Mouse (Mus musculus) left cerebral cortex, adult 6 months (tissue): ENCODE results near the gene H2afv. TPM values are rescaled to one million over a fixed set of nuclear protein-coding genes. Genes with fewer than 3 reads are reported as not detected.

ENCODE experiments used
- long read RNA-seq, 2 experiments: library from polyadenylated mRNA; unstranded; transcript quantifications; one replicate each; pipeline ENCODE4 v2.0.0; 2019 to 2020
- polyA plus RNA-seq: library from polyadenylated mRNA; unstranded; fragments of <200 nt; fragmentation: Nextera tagmentation; gene quantifications from 2 replicates; pipeline ENCODE4 v1.2.3, GENCODE M21; 2021

The H2afv gene
- polyA plus RNA-seq, result 161 and 199 TPM in 2 replicates
- long read RNA-seq, experiment 1, transcript H2afv-202 (5 exons, 1,633 nt), result major isoform, 338 of 365 reads
- long read RNA-seq, experiment 1, transcript H2afv-201 (4 exons, 519 nt), result minor isoform, 15 of 365 reads
- long read RNA-seq, experiment 1, partial matches to known transcripts, result 7 of 365 reads
- long read RNA-seq, experiment 1, other reads (novel, unspliced or antisense), result 5 of 365 reads
- long read RNA-seq, experiment 2, transcript H2afv-201 (4 exons, 519 nt), result minor isoform, 10 of 217 reads
- long read RNA-seq, experiment 2, transcript H2afv-202 (5 exons, 1,633 nt), result major isoform, 182 of 217 reads
- long read RNA-seq, experiment 2, partial matches to known transcripts, result 12 of 217 reads
- long read RNA-seq, experiment 2, other reads (novel, unspliced or antisense), result 13 of 217 reads

GRCm38 (mm10) chr11:6444077-6444853 is at the start of gene H2afv:
Gene H2afv, minus strand, starts transcription at chr11:6444443.

GRCm38 (mm10) chr11:6475867-6476484 is 31.7 kb upstream of the H2afv start, which contains the start of gene Purb:
Gene Purb, minus strand, starts transcription at chr11:6475917.

GRCm38 (mm10) chr11:6414751-6415550 is 29.3 kb downstream of the H2afv start, which contains the start of gene Ppia:
Gene Ppia, plus strand, starts transcription at chr11:6415443.

GRCm38 (mm10) chr11:6388726-6389413 is 55.4 kb downstream of the H2afv start, which contains the start of gene Zmiz2:
Gene Zmiz2, plus strand, starts transcription at chr11:6389074.

Other genes with a start within 250 kb of the H2afv start
- gene A730071L15Rik, start 244.4 kb downstream of the H2afv start, polyA plus RNA-seq, result 0.64 and 0.93 TPM in 2 replicates
- 60.9 and 65.7 TPM in 2 replicates for gene Nudcd3, start 244.0 kb downstream of the H2afv start, polyA plus RNA-seq
- gene Npc1l1, start 214.3 kb downstream of the H2afv start, polyA plus RNA-seq, result 0.41 and 0.50 TPM in 2 replicates
- gene Ddx56, start 176.7 kb downstream of the H2afv start, polyA plus RNA-seq, result 43.0 and 50.6 TPM in 2 replicates
- 75.0 and 95.1 TPM in 2 replicates for gene Tmed4, start 169.6 kb downstream of the H2afv start, polyA plus RNA-seq
- 105 and 130 TPM in 2 replicates for gene Ogdh, start 152.8 kb downstream of the H2afv start, polyA plus RNA-seq
- gene Zmiz2, start 55.4 kb downstream of the H2afv start, polyA plus RNA-seq, result 37.3 and 49.4 TPM in 2 replicates
- 7,677 and 8,160 TPM in 2 replicates for gene Ppia, start 29.0 kb downstream of the H2afv start, polyA plus RNA-seq
- 29.0 and 47.7 TPM in 2 replicates for gene Purb, start 31.5 kb upstream of the H2afv start, polyA plus RNA-seq
- 0.09 and 0.26 TPM in 2 replicates for gene Myo1g, start 76.5 kb upstream of the H2afv start, polyA plus RNA-seq
- gene Ccm2, start 102.4 kb upstream of the H2afv start, polyA plus RNA-seq, result 45.3 and 82.5 TPM in 2 replicates
- gene Nacad, start 161.6 kb upstream of the H2afv start, polyA plus RNA-seq, result 14.9 and 17.8 TPM in 2 replicates
- 16.7 and 25.2 TPM in 2 replicates for gene Tbrg4, start 181.6 kb upstream of the H2afv start, polyA plus RNA-seq
- gene Wap, start 194.2 kb upstream of the H2afv start, polyA plus RNA-seq, result not detected in 2 replicates
- gene Ramp3, start 214.1 kb upstream of the H2afv start, polyA plus RNA-seq, result 27.5 and 29.0 TPM in 2 replicates